Mouse (Mus musculus) testis, adult 2 months (tissue): Measurements from ENCODE around the gene Atxn2. TPM values are rescaled to one million over a fixed set of nuclear protein-coding genes. Genes with fewer than 3 reads are reported as not detected.

Experiments used
- H3K27ac ChIP-seq: fragments of 200-500 bp; 2 replicates; pipeline ENCODE4 v1.5.1; 2012; ENCODE audit warnings: low read depth, low read length; ENCODE audit not compliant: control insufficient read depth, insufficient read depth
- H3K27me3 ChIP-seq: fragments of 200-500 bp; 2 replicates; pipeline ENCODE4 v1.6.1; 2012; ENCODE audit warnings: mild to moderate bottlenecking, low read length, moderate library complexity; ENCODE audit not compliant: control insufficient read depth, insufficient read depth
- H3K36me3 ChIP-seq: fragments of 200-500 bp; 2 replicates; pipeline ENCODE4 v1.6.1; 2012; ENCODE audit warnings: mild to moderate bottlenecking, low read length; ENCODE audit not compliant: control insufficient read depth, insufficient read depth
- H3K4me1 ChIP-seq: fragments of 200-500 bp; 2 replicates; pipeline ENCODE4 v1.6.1; 2012; ENCODE audit warnings: low read length; ENCODE audit not compliant: control insufficient read depth, insufficient read depth
- H3K4me3 ChIP-seq: fragments of 200-500 bp; 2 replicates; pipeline ENCODE4 v1.5.1; 2012; ENCODE audit warnings: low read depth, mild to moderate bottlenecking, low read length, moderate library complexity, mixed read lengths; ENCODE audit not compliant: control insufficient read depth
- CTCF ChIP-seq: fragments of 200-500 bp; IDR thresholded peaks from 2 replicates; pipeline ENCODE4 v1.5.1; 2012; ENCODE audit warnings: low read depth, mild to moderate bottlenecking, inconsistent platforms, low read length, moderate library complexity; ENCODE audit not compliant: control insufficient read depth, insufficient read depth, insufficient replicate concordance
- POLR2A ChIP-seq: fragments of 200-500 bp; IDR thresholded peaks from 2 replicates; pipeline ENCODE4 v1.6.1; 2012; ENCODE audit warnings: low read depth, mild to moderate bottlenecking, inconsistent platforms, low read length, moderate library complexity; ENCODE audit not compliant: control insufficient read depth
- polyA plus RNA-seq: library from polyadenylated mRNA; depleted of rRNA; stranded (reverse); fragments of >200 nt; gene quantifications from 2 replicates; pipeline ENCODE4 v1.2.3, GENCODE M21; 2012

The Atxn2 gene
- polyA plus RNA-seq, 1 experiment: 166 TPM

DNA sequence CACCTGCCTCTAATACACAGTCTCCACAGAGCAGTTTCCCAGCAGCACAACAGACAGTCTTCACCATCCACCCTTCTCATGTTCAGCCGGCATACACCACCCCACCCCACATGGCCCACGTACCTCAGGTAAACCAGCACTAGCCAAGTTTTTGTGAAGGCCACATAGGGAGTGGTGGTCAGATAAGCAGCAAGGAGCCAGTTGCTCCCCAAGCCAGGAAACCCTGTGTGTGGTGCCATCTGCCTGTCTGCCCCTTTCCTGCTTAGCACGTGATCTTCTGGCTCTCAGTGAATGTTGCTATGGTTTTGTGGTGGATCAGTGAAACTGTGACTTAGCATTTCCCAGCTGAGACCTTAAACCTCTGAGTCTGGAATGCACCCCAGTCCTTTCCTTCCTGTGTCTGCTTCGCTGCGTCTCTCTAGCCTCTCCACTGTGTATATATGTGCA is 100.4 kb downstream of the Atxn2 start:
- H3K27me3 ChIP-seq: no peaks in the 10 kb centered on the region
- H3K27ac ChIP-seq: no peak overlapping the region
- TF ChIP-seq POLR2A (no peak), CTCF (no peak)
- no peak overlapping the region for H3K4me3 ChIP-seq
- H3K4me1 ChIP-seq: no peaks in the 10 kb centered on the region
- peaks cover 2% of the 10 kb centered on the region; the same call in 1 of the 2 replicates for H3K36me3 ChIP-seq

DNA sequence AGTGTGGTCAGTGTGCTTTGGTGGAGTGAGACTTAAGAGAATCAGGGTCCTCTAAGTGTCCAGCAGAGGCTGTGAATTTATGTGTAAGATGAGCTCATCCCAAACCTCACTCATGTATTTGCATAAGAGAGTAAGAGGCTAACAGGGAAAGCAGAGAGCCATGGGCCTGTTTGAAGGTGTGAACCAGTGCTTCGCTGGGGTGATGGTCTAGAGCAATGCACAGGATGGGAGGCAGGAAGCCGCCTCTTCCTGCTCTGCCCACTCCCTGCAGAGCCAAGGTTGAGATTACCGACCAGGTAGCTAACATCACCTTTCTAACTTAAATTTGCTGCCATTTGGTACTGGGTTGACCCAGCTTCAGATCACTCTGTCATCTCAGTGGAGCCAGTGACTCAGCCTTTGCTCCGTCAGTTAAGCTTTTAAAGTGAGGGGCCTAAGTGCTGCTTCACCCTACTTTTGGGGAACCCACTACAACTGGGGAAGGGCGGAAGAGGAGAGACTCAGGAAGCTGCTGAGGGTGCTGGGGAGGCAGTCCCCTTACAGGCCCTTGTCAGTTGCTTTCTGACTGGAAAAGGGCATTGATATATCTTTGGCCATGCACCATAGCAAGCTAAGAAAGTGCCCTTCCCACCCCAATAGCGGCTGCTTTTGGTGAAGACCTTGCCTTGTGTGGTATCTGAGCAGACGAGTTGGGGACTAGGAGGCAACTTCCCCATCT is 101.5 kb downstream of the Atxn2 start:
- Histone ChIP-seq H3K36me3 (no peaks in the 10 kb centered on the region; the same call in 1 of the 2 replicates), H3K4me3 (no peak overlapping the region), H3K4me1 (no peaks in the 10 kb centered on the region), H3K27me3 (no peaks in the 10 kb centered on the region), H3K27ac (no peak overlapping the region)
- TF ChIP-seq CTCF (no peak), POLR2A (no peak)

GRCm38 (mm10) chr5:121813744-121814143 is 102.6 kb downstream of the Atxn2 start:
- no peaks in the 10 kb centered on the region for H3K4me1 ChIP-seq
- H3K4me3 ChIP-seq: no peak overlapping the region
- H3K27me3 ChIP-seq: no peaks in the 10 kb centered on the region
- no peak overlapping the region for H3K27ac ChIP-seq
- no peaks in the 10 kb centered on the region; the same call in 1 of the 2 replicates for H3K36me3 ChIP-seq
- TF ChIP-seq POLR2A (no peak), CTCF (no peak)

- H3K27me3 ChIP-seq: no peaks in the 10 kb centered on the region
- H3K4me1 ChIP-seq: no peaks in the 10 kb centered on the region
- no peak for TF ChIP-seq CTCF
- TF ChIP-seq POLR2A: no peak
- no peak overlapping the region for H3K4me3 ChIP-seq
- H3K36me3 ChIP-seq: no peaks in the 10 kb centered on the region; the same call in 1 of the 2 replicates
- no peak overlapping the region for H3K27ac ChIP-seq
Observed at GRCm38 (mm10) chr5:121815067-121815466, 103.9 kb downstream of the Atxn2 start.

GRCm38 (mm10) chr5:121815867-121816380 is 104.8 kb downstream of the Atxn2 start:
- Histone ChIP-seq H3K36me3 (no peaks in the 10 kb centered on the region; the same call in 1 of the 2 replicates), H3K4me3 (no peak overlapping the region), H3K4me1 (no peaks in the 10 kb centered on the region), H3K27ac (no peak overlapping the region), H3K27me3 (no peaks in the 10 kb centered on the region)
- TF ChIP-seq POLR2A (no peak), CTCF (no peak)

DNA sequence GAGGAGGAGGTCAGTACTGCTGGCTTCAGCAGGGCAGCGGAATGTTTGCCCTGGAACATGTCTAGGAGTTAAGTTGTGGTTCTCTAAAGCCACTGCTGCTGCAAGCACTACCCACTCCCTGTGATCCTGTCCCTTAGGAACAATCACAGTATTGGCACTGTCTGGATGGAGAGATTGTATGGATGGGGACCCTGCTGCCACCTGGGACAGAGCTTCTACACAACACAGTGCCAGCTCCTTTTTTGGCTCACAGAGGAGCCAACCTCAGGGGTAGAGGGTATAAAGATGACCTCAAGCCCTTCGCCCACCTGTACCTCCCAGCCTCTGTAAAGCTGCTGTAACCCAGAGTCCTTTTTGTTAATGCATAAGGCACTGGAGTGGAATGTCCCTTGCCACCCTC is 105.5 kb downstream of the Atxn2 start:
- Histone ChIP-seq H3K4me3 (no peak overlapping the region), H3K4me1 (no peaks in the 10 kb centered on the region)
- no peak for TF ChIP-seq POLR2A
- no peak for TF ChIP-seq CTCF

GRCm38 (mm10) chr5:121817551-121817950 is 106.4 kb downstream of the Atxn2 start:
- no peak overlapping the region for H3K27ac ChIP-seq
- no peak overlapping the region for H3K4me3 ChIP-seq
- no peaks in the 10 kb centered on the region for H3K4me1 ChIP-seq
- no peak for TF ChIP-seq POLR2A
- TF ChIP-seq CTCF: no peak
- no peaks in the 10 kb centered on the region; the same call in 1 of the 2 replicates for H3K36me3 ChIP-seq
- no peaks in the 10 kb centered on the region for H3K27me3 ChIP-seq

More for the DNA sequence above, 105.5 kb downstream of the Atxn2 start:
- Histone ChIP-seq H3K27me3 (no peaks in the 10 kb centered on the region), H3K27ac (no peak overlapping the region), H3K36me3 (no peaks in the 10 kb centered on the region; the same call in 1 of the 2 replicates)
